Mouse (Mus musculus) lung, embryonic 16.5 days (tissue): ENCODE measurements at regions not wholly inside any gene's neighbourhood (a gene's known extent, or its start where the extent isn't known, plus 50 kb on each side); places are given as distances from the start of the nearest gene placed in this dataset.
A peak's percentile ranks its signal among the peaks of the same experiment; 100 is the strongest.

Experiments
- ATAC-seq: fragments of 200-750 bp; cut with Nextera tagmentation; 2 replicates; pipeline ENCODE4 v1.8.0; 2017; ENCODE audit warnings: low read depth, mild to moderate bottlenecking, moderate library complexity
- H3K27ac ChIP-seq: fragments of 300-500 bp; sonication (generic); 2 replicates; pipeline ENCODE4 v1.5.1; 2014; ENCODE audit warnings: mild to moderate bottlenecking, control low read depth, low read length
- H3K27me3 ChIP-seq: fragments of 300-500 bp; sonication (generic); 2 replicates; pipeline ENCODE4 v1.6.1; 2014; ENCODE audit warnings: low read depth, low read length, mixed read lengths; ENCODE audit not compliant: control insufficient read depth, insufficient read depth
- H3K36me3 ChIP-seq: fragments of 300-500 bp; sonication (generic); 2 replicates; pipeline ENCODE4 v1.6.1; 2014; ENCODE audit warnings: low read length; ENCODE audit not compliant: control insufficient read depth, insufficient read depth
- H3K4me1 ChIP-seq: fragments of 300-500 bp; sonication (generic); replicated peaks from 2 replicates; pipeline ENCODE4 v1.6.1; 2014; ENCODE audit warnings: low read length, mixed read lengths; ENCODE audit not compliant: control insufficient read depth, insufficient read depth
- H3K4me2 ChIP-seq: fragments of 300-500 bp; sonication (generic); 2 replicates; pipeline ENCODE4 v1.6.1; 2014; ENCODE audit warnings: low read depth, low read length, control low read depth
- H3K4me3 ChIP-seq: fragments of 300-500 bp; sonication (generic); 2 replicates; pipeline ENCODE4 v1.5.1; 2014; ENCODE audit warnings: mild to moderate bottlenecking, low read length, control low read depth
- H3K9ac ChIP-seq: fragments of 300-500 bp; sonication (generic); 2 replicates; pipeline ENCODE4 v1.6.1; 2014; ENCODE audit warnings: low read length, control low read depth
- H3K9me3 ChIP-seq: fragments of 300-500 bp; sonication (generic); 2 replicates; pipeline ENCODE4 v1.6.1; 2016; ENCODE audit warnings: low read length; ENCODE audit not compliant: control insufficient read depth
- WGBS: fragments of 180-500 bp; shearing (Covaris S2); extraction: QIAGEN DNeasy Blood & Tissue Kit; methylation state at CpG from one replicate; pipeline ENCODE4 v1.1.7; 2014; 5-methylcytosine and 5-hydroxymethylcytosine counted together

DNA sequence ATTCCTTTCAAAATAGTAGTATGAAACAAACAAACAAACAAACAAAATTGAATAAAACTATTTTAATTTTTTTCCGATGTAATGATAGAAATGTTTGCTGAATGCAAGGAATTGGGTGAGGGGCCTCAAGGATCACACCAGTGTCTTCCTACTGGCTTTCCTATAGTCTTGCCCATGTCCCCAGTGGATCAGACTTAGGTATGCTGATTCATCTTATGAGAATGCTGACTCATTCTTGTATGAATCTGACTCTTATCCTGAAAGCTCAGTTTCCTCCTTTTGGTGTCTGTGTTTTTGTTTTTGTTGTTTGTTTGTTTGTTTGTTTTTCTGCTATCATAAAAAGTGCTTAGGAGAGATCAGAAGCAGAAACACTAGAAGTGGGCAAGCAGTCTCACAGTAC lies 491.7 kb upstream of the Marcks start:
- no peaks in the 10 kb centered on the region for H3K36me3 ChIP-seq
- WGBS = 94% methylated on average over 1 of the region's 1 CpGs
- no peaks in the 10 kb centered on the region for H3K4me1 ChIP-seq
- ATAC-seq = no peak
- H3K9me3 ChIP-seq = no peaks in the 10 kb centered on the region
- no peak overlapping the region for H3K4me2 ChIP-seq
- no peak overlapping the region for H3K27ac ChIP-seq
- no peak overlapping the region for H3K9ac ChIP-seq
- no peak overlapping the region for H3K4me3 ChIP-seq
- H3K27me3 ChIP-seq = no peaks in the 10 kb centered on the region

- Histone ChIP-seq H3K9ac (no peak overlapping the region), H3K4me3 (no peak overlapping the region), H3K27me3 (no peaks in the 10 kb centered on the region), H3K4me1 (no peaks in the 10 kb centered on the region), H3K36me3 (no peaks in the 10 kb centered on the region), H3K4me2 (no peak overlapping the region), H3K27ac (peak overlapping the region; percentile 17; the same call in 1 of the 2 replicates), H3K9me3 (no peaks in the 10 kb centered on the region)
- 68% methylated on average over 3 of the region's 3 CpGs for WGBS
- ATAC-seq = no peak
These were observed 489.2 kb upstream of the Marcks start for GRCm38 (mm10) chr10:37627900-37628299.

DNA sequence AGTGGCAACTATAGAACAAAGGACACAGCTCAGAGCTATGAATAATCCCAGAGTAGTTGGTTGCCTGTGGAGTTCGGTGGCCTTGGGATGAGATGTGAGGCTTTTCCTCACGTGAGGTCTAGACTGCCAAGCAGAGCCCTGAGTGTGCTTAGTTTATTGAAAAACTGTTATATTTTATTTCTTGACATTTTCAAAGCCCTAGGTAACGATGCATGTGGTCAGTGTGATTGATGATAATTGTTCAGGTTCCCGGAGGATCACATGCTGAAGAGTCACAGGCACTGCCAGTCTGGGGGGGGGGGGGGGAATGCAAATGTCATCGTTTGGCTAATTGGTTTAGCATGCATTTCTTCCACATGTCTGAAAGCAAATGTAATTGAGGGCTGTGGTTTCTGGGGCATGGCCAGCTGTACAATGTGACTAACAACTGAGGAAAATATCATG lies 488.1 kb upstream of the Marcks start:
- Histone ChIP-seq H3K4me3 (no peak overlapping the region), H3K36me3 (no peaks in the 10 kb centered on the region), H3K9ac (no peak overlapping the region), H3K4me2 (no peak overlapping the region), H3K27me3 (no peaks in the 10 kb centered on the region), H3K4me1 (no peaks in the 10 kb centered on the region), H3K9me3 (no peaks in the 10 kb centered on the region), H3K27ac (no peak overlapping the region)
- ATAC-seq = 0 out of 2 replicates have a peak, but pooled peaks have one; percentile 31
- WGBS = 47% methylated on average over 5 of the region's 5 CpGs

GRCm38 (mm10) chr10:37625972-37626757 lies 487.4 kb upstream of the Marcks start:
- Histone ChIP-seq H3K9me3 (no peaks in the 10 kb centered on the region), H3K9ac (no peak overlapping the region), H3K4me1 (no peaks in the 10 kb centered on the region), H3K4me3 (no peak overlapping the region), H3K4me2 (no peak overlapping the region), H3K27ac (no peak overlapping the region), H3K36me3 (no peaks in the 10 kb centered on the region), H3K27me3 (no peaks in the 10 kb centered on the region)
- ATAC-seq = no peak
- 34% methylated on average over 1 of the region's 1 CpGs for WGBS

- no peaks in the 10 kb centered on the region for H3K27me3 ChIP-seq
- H3K4me2 ChIP-seq = no peak overlapping the region
These were observed 484.3 kb upstream of the Marcks start for GRCm38 (mm10) chr10:37623041-37623440.

GRCm38 (mm10) chr10:37618606-37619005 lies 479.9 kb upstream of the Marcks start:
- no peak for ATAC-seq
- Histone ChIP-seq H3K27me3 (no peaks in the 10 kb centered on the region), H3K4me1 (no peaks in the 10 kb centered on the region; the same call in 1 of the 2 replicates), H3K27ac (no peak overlapping the region), H3K4me2 (no peak overlapping the region), H3K9me3 (no peaks in the 10 kb centered on the region), H3K36me3 (no peaks in the 10 kb centered on the region), H3K9ac (no peak overlapping the region), H3K4me3 (no peak overlapping the region)
- 72% methylated on average over 1 of the region's 1 CpGs for WGBS

More at GRCm38 (mm10) chr10:37623041-37623440, 484.3 kb upstream of the Marcks start:
- no peak overlapping the region for H3K4me3 ChIP-seq
- H3K27ac ChIP-seq = no peak overlapping the region
- H3K9ac ChIP-seq = no peak overlapping the region
- H3K36me3 ChIP-seq = no peaks in the 10 kb centered on the region
- H3K9me3 ChIP-seq = no peaks in the 10 kb centered on the region
- H3K4me1 ChIP-seq = no peaks in the 10 kb centered on the region; the same call in 1 of the 2 replicates
- no peak for ATAC-seq

DNA sequence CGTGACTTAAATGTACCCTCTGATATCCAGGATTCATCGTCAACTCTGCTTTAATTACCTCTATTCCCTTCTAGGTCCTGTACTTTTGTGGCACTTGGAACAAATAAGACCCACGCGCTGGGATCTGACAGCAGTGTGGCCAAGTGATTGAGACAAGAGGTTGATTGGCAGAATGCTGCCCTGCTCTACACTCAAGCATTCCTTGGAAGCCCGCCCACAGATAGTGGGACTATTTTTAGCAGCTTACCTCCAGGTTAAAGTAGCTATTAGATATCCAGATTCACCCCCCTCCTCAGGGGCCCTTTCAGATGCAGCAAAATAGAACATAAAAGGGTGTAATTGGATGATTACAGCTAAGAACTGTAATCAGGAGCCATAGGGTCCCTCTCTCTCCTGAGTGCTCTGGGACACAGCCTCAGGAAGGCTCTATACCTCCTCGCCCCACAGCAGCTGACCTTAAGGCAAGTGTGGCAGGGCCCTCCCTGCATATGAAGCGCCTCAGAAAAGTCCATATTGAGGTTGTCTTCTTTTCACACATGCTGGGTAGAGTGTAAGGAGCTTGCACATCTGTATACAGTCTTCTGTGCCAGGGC lies 479.1 kb upstream of the Marcks start:
- H3K4me1 ChIP-seq = no peaks in the 10 kb centered on the region; the same call in 1 of the 2 replicates
- no peak overlapping the region for H3K9ac ChIP-seq
- no peaks in the 10 kb centered on the region for H3K9me3 ChIP-seq
- H3K36me3 ChIP-seq = no peaks in the 10 kb centered on the region
- H3K27me3 ChIP-seq = no peaks in the 10 kb centered on the region
- 60% methylated on average over 7 of the region's 7 CpGs for WGBS
- no peak overlapping the region for H3K4me2 ChIP-seq
- H3K27ac ChIP-seq = no peak overlapping the region
- no peak overlapping the region for H3K4me3 ChIP-seq
- peak; percentile 69; the same call in 1 of the 2 replicates for ATAC-seq

DNA sequence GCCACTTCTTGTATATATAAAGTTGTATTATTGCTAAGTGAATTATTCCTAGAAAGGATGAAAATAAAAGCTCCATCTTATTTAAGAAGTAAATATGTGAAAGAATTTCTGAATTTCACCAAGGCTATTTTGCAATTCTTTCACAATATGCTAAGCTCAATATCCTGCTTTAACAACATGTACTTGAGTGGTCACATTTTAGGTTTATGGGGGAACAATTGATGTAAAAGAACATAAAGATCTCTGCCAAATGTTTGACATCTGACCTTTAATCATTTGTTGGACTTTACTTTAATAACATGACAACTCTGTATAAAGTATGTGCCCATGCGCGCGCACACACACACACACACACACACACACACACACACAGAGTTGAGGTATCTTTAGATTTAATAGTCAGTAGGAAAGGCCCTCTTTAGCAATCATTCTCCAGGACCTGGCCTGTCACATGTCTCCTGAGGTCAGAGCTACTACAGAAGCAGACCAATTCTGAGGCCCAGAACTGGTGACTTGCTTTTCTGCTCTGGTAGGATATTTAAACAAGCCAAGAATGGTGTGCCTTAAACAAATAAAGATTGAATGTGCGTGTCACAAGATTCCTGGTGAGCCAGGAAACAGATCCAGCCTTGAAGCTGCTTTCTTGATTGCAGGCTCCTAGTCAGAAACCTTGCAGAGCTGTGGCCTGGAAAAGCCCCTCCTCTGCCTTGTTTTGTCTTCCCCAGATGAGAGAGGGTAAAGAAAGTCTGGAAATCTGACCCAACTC lies 477.4 kb upstream of the Marcks start:
- no peak overlapping the region for H3K9ac ChIP-seq
- no peaks in the 10 kb centered on the region for H3K9me3 ChIP-seq
- peak; percentile 60; the same call in 1 of the 2 replicates for ATAC-seq
- WGBS = 58% methylated on average over 4 of the region's 4 CpGs
- H3K27me3 ChIP-seq = no peaks in the 10 kb centered on the region
- H3K36me3 ChIP-seq = no peaks in the 10 kb centered on the region
- H3K4me1 ChIP-seq = no peaks in the 10 kb centered on the region; the same call in 1 of the 2 replicates
- H3K4me3 ChIP-seq = no peak overlapping the region
- no peak overlapping the region for H3K27ac ChIP-seq
- H3K4me2 ChIP-seq = no peak overlapping the region

DNA sequence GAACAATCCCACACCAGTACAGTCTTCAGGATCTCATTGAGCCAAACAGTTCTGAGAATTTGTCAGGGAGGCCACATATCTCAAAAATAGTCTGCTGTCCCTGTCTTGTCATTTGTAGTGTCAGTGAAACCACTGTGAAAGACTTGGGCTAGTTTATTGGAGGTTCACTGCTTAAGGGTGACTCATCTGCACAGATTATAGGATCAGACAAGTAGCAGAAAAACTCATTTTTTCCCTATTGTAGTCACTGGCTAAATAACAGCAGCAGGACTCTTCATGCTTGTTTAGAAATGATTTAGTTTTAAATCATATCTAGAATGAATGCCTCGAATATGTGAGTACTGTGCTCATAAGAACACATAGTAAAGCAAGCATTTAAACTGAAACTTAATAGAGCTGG lies 475.2 kb upstream of the Marcks start:
- no peaks in the 10 kb centered on the region for H3K27me3 ChIP-seq
- no peak for ATAC-seq

More for the DNA sequence above, 475.2 kb upstream of the Marcks start:
- no peaks in the 10 kb centered on the region for H3K9me3 ChIP-seq
- H3K27ac ChIP-seq = no peak overlapping the region
- H3K4me2 ChIP-seq = no peak overlapping the region
- H3K4me3 ChIP-seq = no peak overlapping the region
- H3K4me1 ChIP-seq = no peaks in the 10 kb centered on the region; the same call in 1 of the 2 replicates
- no peaks in the 10 kb centered on the region for H3K36me3 ChIP-seq
- WGBS = 69% methylated on average over 1 of the region's 1 CpGs
- no peak overlapping the region for H3K9ac ChIP-seq
